Comparison of ENCODE assay signal across 9 mouse cellular contexts in the genomic region with DNA sequence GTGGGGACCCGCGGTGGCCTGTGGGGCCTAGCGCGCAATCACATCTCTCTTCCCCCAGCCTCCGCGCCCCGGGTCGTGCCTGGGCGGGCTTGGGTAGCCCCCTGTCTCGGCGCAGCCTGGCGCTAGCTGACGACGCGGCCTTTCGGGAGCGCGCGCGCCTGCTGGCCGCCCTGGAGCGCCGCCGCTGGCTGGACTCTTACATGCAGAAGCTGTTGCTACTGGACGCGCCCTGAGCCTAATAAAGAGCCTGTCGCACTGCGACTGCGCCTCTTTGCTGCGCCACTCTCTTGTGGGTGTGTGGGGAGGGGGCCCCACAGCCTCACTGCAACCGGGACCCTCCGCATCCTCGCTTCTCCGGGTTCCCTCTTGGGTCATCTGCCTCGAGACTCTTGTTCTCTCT. TPM values are rescaled to one million over a fixed set of nuclear protein-coding genes. Genes with fewer than 3 reads are reported as not detected.
DNase-seq lines count a peak whose midpoint lies in the region; ATAC-seq and TF ChIP-seq lines count a peak whose summit lies in the region.
"Had no signal": no experiment of that assay in that cellular context is flagged by ENCODE, and none has a peak within 500 bp of the region (broad histone marks: within the 10 kb centered on the region; RNA-seq: fewer than 3 reads in every experiment).

No protein-coding gene starts in this region.

- intact Hi-C loops in left cerebral cortex, postnatal 4 days (cut with DNase I): no loop called here

- WGBS in kidney, embryonic 16.5 days: 4% methylated on average over 33 of the region's 35 CpGs
- 4% methylated on average over 35 of the region's 35 CpGs for WGBS in forebrain, embryonic 12.5 days
- WGBS in limb, embryonic 13.5 days: 6% methylated on average over 35 of the region's 35 CpGs
- WGBS in cerebellum, adult 2 months: 3% methylated on average over 35 of the region's 35 CpGs

- no peak for TF ChIP-seq POLR2A in cerebellum, adult 2 months (IDR thresholded peaks at IDR 0.05; ENCODE audit: borderline replicate concordance, insufficient read depth, low read length)

- peaks cover 14% of the 10 kb centered on the region for H3K4me1 ChIP-seq in kidney, embryonic 16.5 days (ENCODE audit: insufficient read depth, low read length)
- peaks cover 18% of the 10 kb centered on the region for H3K4me1 ChIP-seq in forebrain, embryonic 12.5 days
- H3K4me1 ChIP-seq in limb, embryonic 13.5 days: peaks cover 16% of the 10 kb centered on the region
- H3K4me1 ChIP-seq in cerebellum, adult 2 months (ENCODE audit: control insufficient read depth, insufficient read depth, low read length): peaks cover 6% of the 10 kb centered on the region; the same call in 1 of the 2 replicates

- peak overlapping the region; percentile 53; the same call in 1 of the 2 replicates for H3K4me2 ChIP-seq in kidney, embryonic 16.5 days (replicated peaks; ENCODE audit: low read depth, low read length)
- H3K4me2 ChIP-seq in forebrain, embryonic 12.5 days: peak overlapping the region; percentile 41
- 0 out of 2 replicates have a peak overlapping the region, but pooled peaks have one; percentile 12 for H3K4me2 ChIP-seq in limb, embryonic 13.5 days (replicated peaks)

- no peak for DNase-seq in kidney, adult 11 months
- DNase-seq in retina, postnatal 1 day: peak; percentile 81
- DNase-seq in left cerebral cortex, postnatal 4 days: no peak
- DNase-seq in gastrocnemius, postnatal 25 days: no peak
- DNase-seq in cerebellum, adult 2 months: no peak

- no peaks in the 10 kb centered on the region for H3K36me3 ChIP-seq in kidney, embryonic 16.5 days (ENCODE audit: insufficient read depth, low read length)
- no peaks in the 10 kb centered on the region for H3K36me3 ChIP-seq in forebrain, embryonic 12.5 days (replicated peaks)
- H3K36me3 ChIP-seq in limb, embryonic 13.5 days: no peaks in the 10 kb centered on the region

- H3K4me3 ChIP-seq in kidney, embryonic 16.5 days (ENCODE audit: low read length): peak overlapping the region; percentile 15; the same call in 1 of the 2 replicates
- peak overlapping the region; percentile 28 for H3K4me3 ChIP-seq in forebrain, embryonic 12.5 days (replicated peaks)
- peak overlapping the region; percentile 12 for H3K4me3 ChIP-seq in limb, embryonic 13.5 days
- no peak overlapping the region for H3K4me3 ChIP-seq in cerebellum, adult 2 months (replicated peaks; ENCODE audit: insufficient read depth, low read depth, low read length)

- no peak for TF ChIP-seq CTCF in cerebellum, adult 2 months (IDR thresholded peaks at IDR 0.05; ENCODE audit: borderline replicate concordance, insufficient read depth, low read depth, low read length)

- no peak overlapping the region for H3K27ac ChIP-seq in kidney, embryonic 16.5 days (ENCODE audit: low read length)
- no peak overlapping the region for H3K27ac ChIP-seq in forebrain, embryonic 12.5 days
- no peak overlapping the region for H3K27ac ChIP-seq in limb, embryonic 13.5 days
- no peak overlapping the region for H3K27ac ChIP-seq in cerebellum, adult 2 months (ENCODE audit: insufficient read depth, low read length)

- no peak overlapping the region for H3K9ac ChIP-seq in kidney, embryonic 16.5 days (replicated peaks; ENCODE audit: low read length)
- H3K9ac ChIP-seq in forebrain, embryonic 12.5 days: no peak overlapping the region
- H3K9ac ChIP-seq in limb, embryonic 13.5 days: no peak overlapping the region

- no peaks in the 10 kb centered on the region for H3K9me3 ChIP-seq in kidney, embryonic 16.5 days (ENCODE audit: low read length)
- no peaks in the 10 kb centered on the region for H3K9me3 ChIP-seq in forebrain, embryonic 12.5 days
- H3K9me3 ChIP-seq in limb, embryonic 13.5 days: no peaks in the 10 kb centered on the region

- peaks cover 92% of the 10 kb centered on the region for H3K27me3 ChIP-seq in kidney, embryonic 16.5 days (ENCODE audit: insufficient read depth, low read length)
- H3K27me3 ChIP-seq in forebrain, embryonic 12.5 days: peaks cover 98% of the 10 kb centered on the region
- H3K27me3 ChIP-seq in limb, embryonic 13.5 days: peaks cover 98% of the 10 kb centered on the region
- no peaks in the 10 kb centered on the region for H3K27me3 ChIP-seq in cerebellum, adult 2 months (ENCODE audit: control insufficient read depth, insufficient read depth, low read length)

- no peak; the same call in 1 of the 2 replicates for ATAC-seq in kidney, embryonic 16.5 days (ENCODE audit: low FRiP score, low TSS enrichment)
- no peak for ATAC-seq in forebrain, embryonic 12.5 days (ENCODE audit: low FRiP score)
- peak; percentile 2; the same call in 1 of the 2 replicates for ATAC-seq in limb, embryonic 13.5 days (ENCODE audit: low FRiP score, low read depth)

RNA-seq across cellular contexts. Expression of a gene that starts 0.7 kb away (rescaled TPM):
- not detected in 2 replicates for polyA plus RNA-seq in kidney, embryonic 16.5 days (2015; fragmentation: Nextera tagmentation; extraction: Ambion mirVana)
- polyA plus RNA-seq in forebrain, embryonic 12.5 days (2016; fragmentation: Nextera tagmentation; extraction: Ambion mirVana): 0.45 and 1.5 TPM in 2 replicates
- polyA plus RNA-seq in limb, embryonic 13.5 days (2015; fragmentation: Nextera tagmentation; extraction: Ambion mirVana): not detected in 2 replicates
- total RNA-seq in left cerebral cortex, postnatal 4 days (2021): not detected
- not detected for total RNA-seq in gastrocnemius, postnatal 25 days (2021)
- not detected in 2 replicates for polyA plus RNA-seq in cerebellum, adult 2 months (2012; rRNA removed)
- total RNA-seq: heart, postnatal 14 days had no signal

RNA-seq across cellular contexts. Expression of a gene that starts 2.2 kb away (rescaled TPM):
- polyA plus RNA-seq in kidney, embryonic 16.5 days (2015; fragmentation: Nextera tagmentation; extraction: Ambion mirVana): not detected in 2 replicates
- 0.52 and 1.4 TPM in 2 replicates for polyA plus RNA-seq in forebrain, embryonic 12.5 days (2016; fragmentation: Nextera tagmentation; extraction: Ambion mirVana)
- not detected in 2 replicates for polyA plus RNA-seq in limb, embryonic 13.5 days (2015; fragmentation: Nextera tagmentation; extraction: Ambion mirVana)
- total RNA-seq in left cerebral cortex, postnatal 4 days (2021): under 1 TPM in 1 of 2 experiments, not detected in 1; 0.38 TPM
- total RNA-seq in gastrocnemius, postnatal 25 days (2021): not detected
- polyA plus RNA-seq in cerebellum, adult 2 months (2012; rRNA removed): 0.54 and 0.57 TPM in 2 replicates
- total RNA-seq: heart, postnatal 14 days had no signal

RNA-seq across cellular contexts. Expression of a gene that starts 17.8 kb away (rescaled TPM):
- 0.19 and 0.42 TPM in 2 replicates for polyA plus RNA-seq in kidney, embryonic 16.5 days (2015; fragmentation: Nextera tagmentation; extraction: Ambion mirVana)
- polyA plus RNA-seq in forebrain, embryonic 12.5 days (2016; fragmentation: Nextera tagmentation; extraction: Ambion mirVana): 6.3 and 7.9 TPM in 2 replicates
- polyA plus RNA-seq in limb, embryonic 13.5 days (2015; fragmentation: Nextera tagmentation; extraction: Ambion mirVana): 0.19 and 0.23 TPM in 2 replicates
- 100 to 1,000 TPM; 267 to 292 TPM for total RNA-seq in left cerebral cortex, postnatal 4 days (2021)
- 1 to 10 TPM; 1.1 to 2.5 TPM for total RNA-seq in gastrocnemius, postnatal 25 days (2021)
- polyA plus RNA-seq in cerebellum, adult 2 months (2012; rRNA removed): 397 and 476 TPM in 2 replicates

RNA-seq across cellular contexts. Expression of a gene that starts 23.2 kb away (rescaled TPM):
- polyA plus RNA-seq in kidney, embryonic 16.5 days (2015; fragmentation: Nextera tagmentation; extraction: Ambion mirVana): 0.85 and 0.86 TPM in 2 replicates
- 1.2 TPM in 2 replicates for polyA plus RNA-seq in forebrain, embryonic 12.5 days (2016; fragmentation: Nextera tagmentation; extraction: Ambion mirVana)
- polyA plus RNA-seq in limb, embryonic 13.5 days (2015; fragmentation: Nextera tagmentation; extraction: Ambion mirVana): 0.93 and 1.4 TPM in 2 replicates
- 1 to 10 TPM; 1.1 to 1.9 TPM for total RNA-seq in left cerebral cortex, postnatal 4 days (2021)
- under 1 TPM; 0.19 to 0.23 TPM for total RNA-seq in gastrocnemius, postnatal 25 days (2021)
- polyA plus RNA-seq in cerebellum, adult 2 months (2012; rRNA removed): 1.9 and 2.4 TPM in 2 replicates
- total RNA-seq: heart, postnatal 14 days had no signal

RNA-seq across cellular contexts. Expression of a gene that starts 27.2 kb away (rescaled TPM):
- 81.2 and 88.6 TPM in 2 replicates for polyA plus RNA-seq in kidney, embryonic 16.5 days (2015; fragmentation: Nextera tagmentation; extraction: Ambion mirVana)
- 41.9 and 42.9 TPM in 2 replicates for polyA plus RNA-seq in forebrain, embryonic 12.5 days (2016; fragmentation: Nextera tagmentation; extraction: Ambion mirVana)
- polyA plus RNA-seq in limb, embryonic 13.5 days (2015; fragmentation: Nextera tagmentation; extraction: Ambion mirVana): 45.1 and 46.4 TPM in 2 replicates
- total RNA-seq in left cerebral cortex, postnatal 4 days (2021): 10 to 100 TPM; 16.7 to 16.9 TPM
- 10 to 100 TPM; 15.6 to 15.9 TPM for total RNA-seq in gastrocnemius, postnatal 25 days (2021)
- 17.2 and 18.0 TPM in 2 replicates for polyA plus RNA-seq in cerebellum, adult 2 months (2012; rRNA removed)

Comparison
In these comparisons a context has a peak if more than half of its experiments do, and no peak if none do; other contexts are left out.
1. RNA of a gene that starts 17.8 kb away (polyA plus RNA-seq): 397 to 476 TPM in cerebellum, adult 2 months; 6.3 to 7.9 TPM in forebrain, embryonic 12.5 days, 0.19 to 0.23 TPM in limb, embryonic 13.5 days and 0.19 to 0.42 TPM in kidney, embryonic 16.5 days; every median in the first group is over 10 times any median in the second.
2. Peak in every context shown above with its lines, with median percentiles within 50 percentile points of each other: H3K4me2 ChIP-seq.